Mouse (Mus musculus) kidney, adult 2 months (tissue): Measurements from ENCODE around the gene Nom1. TPM values are rescaled to one million over a fixed set of nuclear protein-coding genes. Genes with fewer than 3 reads are reported as not detected.

Experiments used
- DNase-seq: peaks from one replicate; pipeline ENCODE4 v3.0.0; 2021
- H3K27ac ChIP-seq: fragments of 200-500 bp; 2 replicates; pipeline ENCODE4 v1.5.1; 2012; ENCODE audit warnings: low read depth, low read length, control low read depth, inconsistent platforms; ENCODE audit not compliant: insufficient read depth
- H3K27me3 ChIP-seq: fragments of 200-500 bp; replicated peaks from 2 replicates; pipeline ENCODE4 v1.6.1; 2012; ENCODE audit warnings: mild to moderate bottlenecking, moderate library complexity, low read length, inconsistent platforms; ENCODE audit not compliant: control insufficient read depth, insufficient read depth
- H3K36me3 ChIP-seq: fragments of 200-500 bp; 2 replicates; pipeline ENCODE4 v1.6.1; 2012; ENCODE audit warnings: mild to moderate bottlenecking, moderate library complexity, low read length, inconsistent platforms; ENCODE audit not compliant: control insufficient read depth, insufficient read depth
- H3K4me1 ChIP-seq: fragments of 200-500 bp; 2 replicates; pipeline ENCODE4 v1.6.1; 2011; ENCODE audit warnings: low read length; ENCODE audit not compliant: control insufficient read depth, insufficient read depth
- H3K4me3 ChIP-seq: fragments of 200-500 bp; 2 replicates; pipeline ENCODE4 v1.5.1; 2011; ENCODE audit warnings: mild to moderate bottlenecking, low read depth, low read length, control low read depth; ENCODE audit not compliant: insufficient read depth
- CTCF ChIP-seq: fragments of 200-500 bp; conservative IDR thresholded peaks from 2 replicates; pipeline ENCODE4 v1.5.1; 2011; ENCODE audit warnings: low read depth, mild to moderate bottlenecking, control low read depth, low read length, moderate library complexity, mixed read lengths; ENCODE audit not compliant: insufficient read depth, insufficient read length
- POLR2A ChIP-seq: fragments of 200-500 bp; IDR thresholded peaks from one replicate; pipeline ENCODE4 v1.6.1; 2011; ENCODE audit warnings: low read depth, low read length, control low read depth
- WGBS: fragments of 180-500 bp; shearing (Covaris S2); methylation state at CpG from one replicate; pipeline ENCODE4 v1.1.7; 2018; 5-methylcytosine and 5-hydroxymethylcytosine counted together
- polyA plus RNA-seq: library from polyadenylated mRNA; depleted of rRNA; stranded (reverse); fragments of >200 nt; gene quantifications from 2 replicates; pipeline ENCODE4 v1.2.3, GENCODE M21; 2012; rRNA removed

Nom1 gene
- polyA plus RNA-seq, 1 experiment, result 6.8 TPM

GRCm38 (mm10) chr5:29487321-29487720 is 52.9 kb downstream of the Nom1 start:
- no peak for TF ChIP-seq POLR2A
- no peak for TF ChIP-seq CTCF
- H3K27me3 ChIP-seq, result no peaks in the 10 kb centered on the region; the same call in 1 of the 2 replicates
- no peak overlapping the region for H3K4me3 ChIP-seq
- DNase-seq, result no peak
- no peak overlapping the region for H3K27ac ChIP-seq
- no peaks in the 10 kb centered on the region for H3K36me3 ChIP-seq
- H3K4me1 ChIP-seq, result no peaks in the 10 kb centered on the region
- 13% methylated on average over 13 of the region's 13 CpGs for WGBS

DNA sequence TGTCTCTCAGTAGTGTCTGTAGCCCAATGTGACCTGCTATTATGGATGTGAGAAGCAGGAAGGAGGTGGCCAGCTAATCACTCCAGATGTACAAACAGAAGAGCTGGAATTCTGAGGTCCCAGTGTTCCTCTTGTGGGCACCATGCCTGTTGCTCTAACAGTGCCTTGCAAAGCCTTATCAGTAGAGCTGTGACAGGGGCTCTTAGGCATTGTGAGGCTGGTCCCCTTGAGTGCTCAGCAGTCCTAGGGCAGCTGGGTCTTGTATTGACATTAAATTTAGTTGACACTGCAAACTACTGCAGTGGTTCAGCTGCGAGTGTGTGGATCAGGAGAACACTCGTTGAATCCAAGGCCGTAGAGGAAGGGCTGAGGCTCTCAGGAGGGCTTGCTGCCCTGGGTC is 72.5 kb downstream of the Nom1 start:
- Histone ChIP-seq H3K36me3 (no peaks in the 10 kb centered on the region), H3K4me1 (no peaks in the 10 kb centered on the region), H3K4me3 (no peak overlapping the region), H3K27ac (no peak overlapping the region), H3K27me3 (no peaks in the 10 kb centered on the region)
- no peak for DNase-seq
- TF ChIP-seq CTCF (no peak), POLR2A (no peak)
- WGBS, result 52% methylated on average over 3 of the region's 3 CpGs

Other genes with a start within 250 kb of the Nom1 start
- gene Rnf32, start 238.7 kb upstream of the Nom1 start, polyA plus RNA-seq, result 1.5 and 2.2 TPM in 2 replicates
- 3.9 and 4.4 TPM in 2 replicates for gene Lmbr1, start 56.3 kb upstream of the Nom1 start, polyA plus RNA-seq
- not detected in 2 replicates for gene Mnx1, start 43.8 kb downstream of the Nom1 start, polyA plus RNA-seq
- gene Ube3c, start 134.6 kb downstream of the Nom1 start, polyA plus RNA-seq, result 15.0 and 16.7 TPM in 2 replicates